Mouse (Mus musculus): Measurements from ENCODE around the gene Pdlim4. TPM values are rescaled to one million over a fixed set of nuclear protein-coding genes. Genes with fewer than 3 reads are reported as not detected.
"Not testable (repeated sequence)": the region's sequence is repeated elsewhere in the genome, so short reads cannot be mapped to it uniquely, and the experiment has no call there.

Pdlim4 gene
- polyA plus RNA-seq, 1 experiment from 2014 or later, result 52.1 TPM

DNA sequence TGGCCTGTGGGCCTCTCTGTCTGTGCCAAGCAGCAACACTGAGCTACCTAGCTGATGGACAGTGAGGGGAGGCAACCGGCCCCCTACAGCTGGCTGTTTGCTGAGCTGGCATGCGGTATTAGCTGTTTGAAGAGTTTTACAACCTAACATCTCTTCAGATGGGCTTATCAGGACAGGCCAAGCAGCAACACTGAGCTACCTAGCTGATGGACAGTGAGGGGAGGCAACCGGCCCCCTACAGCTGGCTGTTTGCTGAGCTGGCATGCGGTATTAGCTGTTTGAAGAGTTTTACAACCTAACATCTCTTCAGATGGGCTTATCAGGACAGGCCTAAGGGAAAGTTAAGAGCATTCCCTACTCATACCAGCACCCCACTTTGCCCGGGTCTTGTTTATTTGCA lies 62.5 kb downstream of the Pdlim4 start:
- 26% methylated on average over 5 of the region's 5 CpGs for WGBS
- ATAC-seq (ENCODE audit: low FRiP score, low TSS enrichment), result not testable (repeated sequence)

More for the DNA sequence above, 62.5 kb downstream of the Pdlim4 start:
- not testable (repeated sequence) for H3K4me1 ChIP-seq (ENCODE audit: control insufficient read depth, insufficient read depth, low read length); H3K9me3 ChIP-seq (ENCODE audit: control insufficient read depth, low read length); H3K27me3 ChIP-seq (ENCODE audit: control insufficient read depth, insufficient read depth, low read length); H3K4me2 ChIP-seq (replicated peaks; ENCODE audit: low read depth, low read length); H3K9ac ChIP-seq (ENCODE audit: low read depth, low read length); H3K27ac ChIP-seq (ENCODE audit: low read depth, low read length); H3K36me3 ChIP-seq (ENCODE audit: control insufficient read depth, insufficient read depth, low read length); H3K4me3 ChIP-seq (ENCODE audit: low read length)

Other genes with a start within 250 kb of the Pdlim4 start
- 1.1 TPM in 2 replicates for gene Gm12216, start 209.8 kb downstream of the Pdlim4 start, polyA plus RNA-seq (2014; fragmentation: Nextera tagmentation; extraction: Ambion mirVana)
- 8.6 and 12.9 TPM in 2 replicates for gene Slc22a5, start 177.4 kb downstream of the Pdlim4 start, polyA plus RNA-seq (2014; fragmentation: Nextera tagmentation; extraction: Ambion mirVana)
- 5.2 and 5.5 TPM in 2 replicates for gene Slc22a21, start 88.7 kb downstream of the Pdlim4 start, polyA plus RNA-seq (2014; fragmentation: Nextera tagmentation; extraction: Ambion mirVana)
- gene Slc22a4, start 40.9 kb downstream of the Pdlim4 start, polyA plus RNA-seq (2014; fragmentation: Nextera tagmentation; extraction: Ambion mirVana), result 0.99 and 1.4 TPM in 2 replicates
- gene P4ha2, start 31.1 kb upstream of the Pdlim4 start, polyA plus RNA-seq (2014; fragmentation: Nextera tagmentation; extraction: Ambion mirVana), result 19.3 and 25.1 TPM in 2 replicates
- not detected in 2 replicates for gene Csf2, start 180.7 kb upstream of the Pdlim4 start, polyA plus RNA-seq (2014; fragmentation: Nextera tagmentation; extraction: Ambion mirVana)
- gene Il3, start 198.3 kb upstream of the Pdlim4 start, polyA plus RNA-seq (2014; fragmentation: Nextera tagmentation; extraction: Ambion mirVana), result not detected in 2 replicates
- gene Acsl6, start 234.8 kb upstream of the Pdlim4 start, polyA plus RNA-seq (2014; fragmentation: Nextera tagmentation; extraction: Ambion mirVana), result 0.37 and 1.3 TPM in 2 replicates

Data from kidney, embryonic 14.5 days (tissue).